Mouse (Mus musculus) cortical plate, adult 2 months (tissue): ENCODE measurements around the gene Zfp146.
"Not testable (repeated sequence)": the region's sequence is repeated elsewhere in the genome, so short reads cannot be mapped to it uniquely, and the experiment has no call there.

Source experiments
- CTCF ChIP-seq: fragments of 200-500 bp; IDR thresholded peaks from 2 replicates; pipeline ENCODE4 v1.5.1; 2011; ENCODE audit warnings: mild to moderate bottlenecking, control low read depth, low read length; ENCODE audit not compliant: insufficient read depth; ENCODE audit errors: extremely low read depth
- POLR2A ChIP-seq: fragments of 200-500 bp; IDR thresholded peaks from 2 replicates; pipeline ENCODE4 v1.6.1; 2011; ENCODE audit warnings: mild to moderate bottlenecking, low read length, control low read depth; ENCODE audit not compliant: insufficient read depth; ENCODE audit errors: extremely low read depth

GRCm38 (mm10) chr7:30181929-30182328, 12.4 kb upstream of the Zfp146 start:
- not testable (repeated sequence) for TF ChIP-seq CTCF, POLR2A
